Mouse (Mus musculus) liver, adult 2 months (tissue): ENCODE measurements around the gene Mettl26. TPM values are rescaled to one million over a fixed set of nuclear protein-coding genes. Genes with fewer than 3 reads are reported as not detected.
A peak's percentile ranks its signal among the peaks of the same experiment; 100 is the strongest.

Experiments used
- DNase-seq: peaks from one replicate; pipeline ENCODE4 v3.0.0-alpha.2; 2011; ENCODE audit warnings: low read depth, low spot score; ENCODE audit errors: extremely low read depth
- H3K27ac ChIP-seq: fragments of 200-500 bp; replicated peaks from 2 replicates; pipeline ENCODE4 v1.5.1; 2012; ENCODE audit warnings: low read depth, mild to moderate bottlenecking, control low read depth, inconsistent platforms, low read length; ENCODE audit not compliant: insufficient read depth
- H3K27me3 ChIP-seq: fragments of 200-500 bp; 2 replicates; pipeline ENCODE4 v1.6.1; 2012; ENCODE audit warnings: mild to moderate bottlenecking, moderate library complexity, low read length, inconsistent platforms; ENCODE audit not compliant: control insufficient read depth, insufficient read depth
- H3K36me3 ChIP-seq: fragments of 200-500 bp; 2 replicates; pipeline ENCODE4 v1.6.1; 2012; ENCODE audit warnings: low read length, inconsistent platforms; ENCODE audit not compliant: control insufficient read depth, insufficient read depth
- H3K4me1 ChIP-seq: fragments of 200-500 bp; 2 replicates; pipeline ENCODE4 v1.6.1; 2011; ENCODE audit warnings: low read length; ENCODE audit not compliant: control insufficient read depth, insufficient read depth
- H3K4me3 ChIP-seq: fragments of 200-500 bp; 2 replicates; pipeline ENCODE4 v1.5.1; 2011; ENCODE audit warnings: low read depth, mild to moderate bottlenecking, control low read depth, low read length, moderate library complexity; ENCODE audit not compliant: insufficient read depth
- H3K79me2 ChIP-seq: fragments of 200-500 bp; 2 replicates; pipeline ENCODE4 v1.6.1; 2012; ENCODE audit warnings: inconsistent platforms, mild to moderate bottlenecking, low read length, moderate library complexity; ENCODE audit not compliant: control insufficient read depth, insufficient read depth
- H3K9ac ChIP-seq: fragments of 200-500 bp; 2 replicates; pipeline ENCODE4 v1.6.1; 2012; ENCODE audit warnings: low read depth, mild to moderate bottlenecking, control low read depth, inconsistent platforms, low read length
- CTCF ChIP-seq: fragments of 200-500 bp; IDR thresholded peaks from 2 replicates; pipeline ENCODE4 v1.5.1; 2011; ENCODE audit warnings: low read depth, low read length, control low read depth
- POLR2A ChIP-seq: fragments of 200-500 bp; IDR thresholded peaks from 2 replicates; pipeline ENCODE4 v1.6.1; 2011; ENCODE audit warnings: low read length, control low read depth; ENCODE audit not compliant: insufficient read depth; ENCODE audit errors: extremely low read depth
- WGBS: fragments of 180-500 bp; shearing (Covaris S2); methylation state at CpG from one replicate; pipeline ENCODE4 v1.1.7; 2018; 5-methylcytosine and 5-hydroxymethylcytosine counted together
- polyA plus RNA-seq: library from polyadenylated mRNA; depleted of rRNA; stranded (reverse); fragments of >200 nt; gene quantifications from 2 replicates; pipeline ENCODE4 v1.2.3, GENCODE M21; 2012; rRNA removed
- total RNA-seq: library from RNA; depleted of rRNA; stranded (reverse); fragments of >200 nt; gene quantifications from 2 replicates; pipeline ENCODE4 v1.2.3, GENCODE M21; 2014; rRNA removed

Mettl26 gene
- total and polyA plus RNA-seq, 2 experiments = 131 to 415 TPM

DNA sequence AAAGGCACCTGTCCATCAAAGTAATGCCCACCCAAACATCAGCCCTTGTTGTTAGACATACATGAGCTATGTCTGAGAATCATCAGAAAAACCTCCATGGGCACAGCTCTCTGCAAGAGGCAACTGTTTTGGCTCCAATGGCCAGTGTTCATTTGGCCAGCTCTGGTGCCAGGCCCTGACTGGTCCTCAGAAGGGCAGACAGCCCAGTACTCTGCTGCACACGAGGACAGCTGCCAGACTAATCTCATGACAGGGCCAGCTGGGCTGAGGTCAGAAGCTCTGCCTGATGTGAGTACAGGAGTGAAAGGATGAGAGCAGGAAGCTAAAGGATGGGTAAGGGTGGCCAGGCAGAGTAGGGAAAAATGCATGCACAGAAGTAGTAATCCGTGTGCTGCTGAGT, 50.5 kb downstream of the Mettl26 start:
- no peak for TF ChIP-seq CTCF
- no peak for TF ChIP-seq POLR2A
- Histone ChIP-seq H3K79me2 (no peaks in the 10 kb centered on the region), H3K27me3 (no peaks in the 10 kb centered on the region), H3K27ac (no peak overlapping the region), H3K4me1 (peaks cover 4% of the 10 kb centered on the region; the same call in 1 of the 2 replicates), H3K4me3 (no peak overlapping the region), H3K9ac (no peak overlapping the region), H3K36me3 (peaks cover 11% of the 10 kb centered on the region; the same call in 1 of the 2 replicates)
- DNase-seq = peak; percentile 90
- 43% methylated on average over 2 of the region's 2 CpGs for WGBS

Other genes starting within 250 kb of the Mettl26 start
Only the 30 nearest of the 31 such genes appear.
- not detected in 2 replicates for gene Gng13, start 157.9 kb upstream of the Mettl26 start, total RNA-seq
- not detected in 2 replicates for gene Gng13, start 157.9 kb upstream of the Mettl26 start, polyA plus RNA-seq
- 0.18 and 0.47 TPM in 2 replicates for gene Chtf18, start 147.7 kb upstream of the Mettl26 start, total RNA-seq
- gene Chtf18, start 147.7 kb upstream of the Mettl26 start, polyA plus RNA-seq = 0.31 and 0.35 TPM in 2 replicates
- gene Rpusd1, start 147.4 kb upstream of the Mettl26 start, total RNA-seq = 1.0 and 2.1 TPM in 2 replicates
- gene Rpusd1, start 147.4 kb upstream of the Mettl26 start, polyA plus RNA-seq = 7.3 and 9.0 TPM in 2 replicates
- not detected in 2 replicates for gene Mslnl, start 139.0 kb upstream of the Mettl26 start, total RNA-seq
- gene Mslnl, start 139.0 kb upstream of the Mettl26 start, polyA plus RNA-seq = not detected in 2 replicates
- gene Msln, start 120.7 kb upstream of the Mettl26 start, total RNA-seq = 0.34 and 0.74 TPM in 2 replicates
- gene Msln, start 120.7 kb upstream of the Mettl26 start, polyA plus RNA-seq = 1.1 and 2.0 TPM in 2 replicates
- gene Narfl, start 101.3 kb upstream of the Mettl26 start, total RNA-seq = 14.9 and 20.6 TPM in 2 replicates
- 19.4 and 22.5 TPM in 2 replicates for gene Narfl, start 101.3 kb upstream of the Mettl26 start, polyA plus RNA-seq
- 6.0 and 6.7 TPM in 2 replicates for gene Haghl, start 89.4 kb upstream of the Mettl26 start, total RNA-seq
- gene Haghl, start 89.4 kb upstream of the Mettl26 start, polyA plus RNA-seq = 11.2 and 14.1 TPM in 2 replicates
- not detected in 2 replicates for gene Ccdc78, start 88.5 kb upstream of the Mettl26 start, total RNA-seq
- gene Ccdc78, start 88.5 kb upstream of the Mettl26 start, polyA plus RNA-seq = 0.06 TPM in 1 of 2 replicates, not detected in the other
- 55.0 and 69.3 TPM in 2 replicates for gene Fam173a, start 82.2 kb upstream of the Mettl26 start, total RNA-seq
- 89.3 and 106 TPM in 2 replicates for gene Fam173a, start 82.2 kb upstream of the Mettl26 start, polyA plus RNA-seq
- 0.28 and 0.54 TPM in 2 replicates for gene AC134908.4, start 79.4 kb upstream of the Mettl26 start, total RNA-seq
- 0.35 and 0.37 TPM in 2 replicates for gene AC134908.4, start 79.4 kb upstream of the Mettl26 start, polyA plus RNA-seq
- 11.7 and 22.2 TPM in 2 replicates for gene Metrn, start 77.9 kb upstream of the Mettl26 start, total RNA-seq
- 21.6 and 37.1 TPM in 2 replicates for gene Metrn, start 77.9 kb upstream of the Mettl26 start, polyA plus RNA-seq
- gene Fbxl16, start 66.0 kb upstream of the Mettl26 start, total RNA-seq = 0.07 TPM in 1 of 2 replicates, not detected in the other
- 0.12 and 0.33 TPM in 2 replicates for gene Fbxl16, start 66.0 kb upstream of the Mettl26 start, polyA plus RNA-seq
- gene Wdr24, start 51.4 kb upstream of the Mettl26 start, total RNA-seq = 13.3 and 15.6 TPM in 2 replicates
- gene Wdr24, start 51.4 kb upstream of the Mettl26 start, polyA plus RNA-seq = 23.9 and 24.8 TPM in 2 replicates
- 25.6 and 30.5 TPM in 2 replicates for gene Jmjd8, start 46.2 kb upstream of the Mettl26 start, total RNA-seq
- 75.0 and 78.4 TPM in 2 replicates for gene Jmjd8, start 46.2 kb upstream of the Mettl26 start, polyA plus RNA-seq
- 50.4 and 55.3 TPM in 2 replicates for gene Stub1, start 41.7 kb upstream of the Mettl26 start, total RNA-seq
- gene Stub1, start 41.7 kb upstream of the Mettl26 start, polyA plus RNA-seq = 81.3 and 94.4 TPM in 2 replicates
- gene Rhbdl1, start 37.8 kb upstream of the Mettl26 start, total RNA-seq = 0.40 and 0.74 TPM in 2 replicates
- gene Rhbdl1, start 37.8 kb upstream of the Mettl26 start, polyA plus RNA-seq = 3.8 and 5.5 TPM in 2 replicates
- gene Gm20683, start 33.3 kb upstream of the Mettl26 start, total RNA-seq = 2.7 and 4.8 TPM in 2 replicates
- gene Gm20683, start 33.3 kb upstream of the Mettl26 start, polyA plus RNA-seq = 19.1 and 26.9 TPM in 2 replicates
- 18.0 and 20.9 TPM in 2 replicates for gene Rhot2, start 30.2 kb upstream of the Mettl26 start, total RNA-seq
- gene Rhot2, start 30.2 kb upstream of the Mettl26 start, polyA plus RNA-seq = 63.0 and 71.1 TPM in 2 replicates
- 2.7 and 3.3 TPM in 2 replicates for gene Wdr90, start 13.6 kb upstream of the Mettl26 start, total RNA-seq
- 9.0 and 14.1 TPM in 2 replicates for gene Wdr90, start 13.6 kb upstream of the Mettl26 start, polyA plus RNA-seq
- gene Mcrip2, start 6.3 kb upstream of the Mettl26 start, total RNA-seq = 26.1 and 36.0 TPM in 2 replicates
- 139 and 141 TPM in 2 replicates for gene Mcrip2, start 6.3 kb upstream of the Mettl26 start, polyA plus RNA-seq
- 0.07 and 0.09 TPM in 2 replicates for gene Wfikkn1, start 5.8 kb downstream of the Mettl26 start, total RNA-seq
- gene Wfikkn1, start 5.8 kb downstream of the Mettl26 start, polyA plus RNA-seq = 0.24 and 0.92 TPM in 2 replicates
- gene Rab40c, start 44.7 kb downstream of the Mettl26 start, total RNA-seq = 6.1 and 7.2 TPM in 2 replicates
- gene Rab40c, start 44.7 kb downstream of the Mettl26 start, polyA plus RNA-seq = 22.8 and 24.1 TPM in 2 replicates
- gene Pigq, start 69.9 kb downstream of the Mettl26 start, total RNA-seq = 11.5 and 16.0 TPM in 2 replicates
- gene Pigq, start 69.9 kb downstream of the Mettl26 start, polyA plus RNA-seq = 51.6 and 52.5 TPM in 2 replicates
- 1.2 TPM in 1 of 2 replicates, not detected in the other for gene Nhlrc4, start 69.9 kb downstream of the Mettl26 start, total RNA-seq
- 0.04 TPM in 1 of 2 replicates, not detected in the other for gene Nhlrc4, start 69.9 kb downstream of the Mettl26 start, polyA plus RNA-seq
- gene A930017K11Rik, start 77.5 kb downstream of the Mettl26 start, total RNA-seq = not detected in 2 replicates
- not detected in 2 replicates for gene A930017K11Rik, start 77.5 kb downstream of the Mettl26 start, polyA plus RNA-seq
- 1.8 and 3.0 TPM in 2 replicates for gene Capn15, start 110.7 kb downstream of the Mettl26 start, total RNA-seq
- 16.8 and 23.3 TPM in 2 replicates for gene Capn15, start 110.7 kb downstream of the Mettl26 start, polyA plus RNA-seq
- 4.6 and 7.7 TPM in 2 replicates for gene Rab11fip3, start 194.5 kb downstream of the Mettl26 start, total RNA-seq
- gene Rab11fip3, start 194.5 kb downstream of the Mettl26 start, polyA plus RNA-seq = 11.1 and 13.2 TPM in 2 replicates
- gene Decr2, start 215.3 kb downstream of the Mettl26 start, total RNA-seq = 179 and 237 TPM in 2 replicates
- 147 and 154 TPM in 2 replicates for gene Decr2, start 215.3 kb downstream of the Mettl26 start, polyA plus RNA-seq
- 6.2 and 7.0 TPM in 2 replicates for gene Nme4, start 220.5 kb downstream of the Mettl26 start, total RNA-seq
- gene Nme4, start 220.5 kb downstream of the Mettl26 start, polyA plus RNA-seq = 8.7 TPM in 2 replicates
- 8.8 and 10.0 TPM in 2 replicates for gene Tmem8, start 238.2 kb downstream of the Mettl26 start, total RNA-seq
- 46.2 and 52.5 TPM in 2 replicates for gene Tmem8, start 238.2 kb downstream of the Mettl26 start, polyA plus RNA-seq